Mouse (Mus musculus) erythroblast, embryonic 14.5 days (primary cell): ENCODE measurements around the gene Adamts15.

ENCODE experiments used
- GATA1 ChIP-seq: IDR thresholded peaks from 2 replicates; pipeline ENCODE4 v1.6.1; 2012; ENCODE audit warnings: low read length, inconsistent platforms, mixed read lengths
- TAL1 ChIP-seq: IDR thresholded peaks from 3 replicates; pipeline ENCODE4 v1.6.1; 2012; ENCODE audit warnings: low read length, inconsistent platforms, mixed read lengths

DNA sequence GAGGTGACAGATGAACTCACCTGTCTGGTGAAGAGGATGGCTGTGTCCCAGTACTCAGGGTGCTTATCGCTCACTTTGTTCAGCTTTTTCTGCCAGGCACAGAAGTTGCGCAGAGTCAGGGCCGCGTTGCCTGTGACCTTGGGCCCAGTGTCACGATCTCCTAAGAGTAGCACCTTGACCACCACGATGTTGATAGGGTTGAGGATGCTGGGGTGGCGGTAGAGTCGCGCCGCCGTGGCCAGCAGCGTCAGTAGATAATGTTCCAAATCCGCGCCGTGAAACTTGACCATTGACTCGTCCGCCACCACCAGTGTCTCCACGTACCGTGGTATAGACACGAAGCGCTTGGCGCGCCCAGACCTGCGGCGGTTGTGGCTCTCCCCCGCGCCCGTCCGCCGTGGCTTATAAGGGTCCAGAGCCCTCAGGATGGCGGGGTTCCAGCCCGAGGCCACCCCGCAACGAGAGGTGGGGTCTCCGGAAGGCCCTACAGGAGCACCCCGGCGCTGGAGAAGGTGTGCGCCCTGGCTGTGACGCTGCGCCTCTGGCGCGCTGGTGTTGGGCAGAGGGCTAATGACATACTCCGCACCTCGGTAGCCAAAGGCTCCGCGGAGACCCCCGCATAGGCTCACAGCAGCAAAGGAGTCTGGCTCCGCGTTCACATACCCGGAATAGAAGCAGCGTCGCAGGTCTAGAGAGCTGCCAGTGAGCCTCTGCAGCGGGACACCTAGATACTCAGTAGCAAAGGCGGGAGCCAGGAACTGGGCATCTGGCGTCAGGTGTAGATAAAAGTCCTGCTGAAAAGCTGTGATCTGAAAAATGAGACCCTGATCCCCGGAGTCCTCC, 770 bp downstream of the Adamts15 start:
- TF ChIP-seq GATA1 = no peak
- 0 out of 3 replicates have a peak, but pooled peaks have one; percentile 9 for TF ChIP-seq TAL1
